Mouse (Mus musculus) kidney, adult 2 months (tissue): ENCODE measurements around the gene Casp3. TPM values are rescaled to one million over a fixed set of nuclear protein-coding genes. Genes with fewer than 3 reads are reported as not detected.
A peak's percentile ranks its signal among the peaks of the same experiment; 100 is the strongest.

Source experiments
- DNase-seq: peaks from one replicate; pipeline ENCODE4 v3.0.0; 2021
- H3K27ac ChIP-seq: fragments of 200-500 bp; 2 replicates; pipeline ENCODE4 v1.5.1; 2012; ENCODE audit warnings: low read depth, low read length, control low read depth, inconsistent platforms; ENCODE audit not compliant: insufficient read depth
- H3K27me3 ChIP-seq: fragments of 200-500 bp; replicated peaks from 2 replicates; pipeline ENCODE4 v1.6.1; 2012; ENCODE audit warnings: mild to moderate bottlenecking, moderate library complexity, low read length, inconsistent platforms; ENCODE audit not compliant: control insufficient read depth, insufficient read depth
- H3K36me3 ChIP-seq: fragments of 200-500 bp; 2 replicates; pipeline ENCODE4 v1.6.1; 2012; ENCODE audit warnings: mild to moderate bottlenecking, moderate library complexity, low read length, inconsistent platforms; ENCODE audit not compliant: control insufficient read depth, insufficient read depth
- H3K4me1 ChIP-seq: fragments of 200-500 bp; 2 replicates; pipeline ENCODE4 v1.6.1; 2011; ENCODE audit warnings: low read length; ENCODE audit not compliant: control insufficient read depth, insufficient read depth
- H3K4me3 ChIP-seq: fragments of 200-500 bp; 2 replicates; pipeline ENCODE4 v1.5.1; 2011; ENCODE audit warnings: mild to moderate bottlenecking, low read depth, low read length, control low read depth; ENCODE audit not compliant: insufficient read depth
- CTCF ChIP-seq: fragments of 200-500 bp; conservative IDR thresholded peaks from 2 replicates; pipeline ENCODE4 v1.5.1; 2011; ENCODE audit warnings: low read depth, mild to moderate bottlenecking, control low read depth, low read length, moderate library complexity, mixed read lengths; ENCODE audit not compliant: insufficient read depth, insufficient read length
- POLR2A ChIP-seq: fragments of 200-500 bp; IDR thresholded peaks from one replicate; pipeline ENCODE4 v1.6.1; 2011; ENCODE audit warnings: low read depth, low read length, control low read depth
- WGBS: fragments of 180-500 bp; shearing (Covaris S2); methylation state at CpG from one replicate; pipeline ENCODE4 v1.1.7; 2018; 5-methylcytosine and 5-hydroxymethylcytosine counted together
- polyA plus RNA-seq: library from polyadenylated mRNA; depleted of rRNA; stranded (reverse); fragments of >200 nt; gene quantifications from 2 replicates; pipeline ENCODE4 v1.2.3, GENCODE M21; 2012; rRNA removed

Gene Casp3
- polyA plus RNA-seq: 7.1 and 9.2 TPM in 2 replicates

DNA sequence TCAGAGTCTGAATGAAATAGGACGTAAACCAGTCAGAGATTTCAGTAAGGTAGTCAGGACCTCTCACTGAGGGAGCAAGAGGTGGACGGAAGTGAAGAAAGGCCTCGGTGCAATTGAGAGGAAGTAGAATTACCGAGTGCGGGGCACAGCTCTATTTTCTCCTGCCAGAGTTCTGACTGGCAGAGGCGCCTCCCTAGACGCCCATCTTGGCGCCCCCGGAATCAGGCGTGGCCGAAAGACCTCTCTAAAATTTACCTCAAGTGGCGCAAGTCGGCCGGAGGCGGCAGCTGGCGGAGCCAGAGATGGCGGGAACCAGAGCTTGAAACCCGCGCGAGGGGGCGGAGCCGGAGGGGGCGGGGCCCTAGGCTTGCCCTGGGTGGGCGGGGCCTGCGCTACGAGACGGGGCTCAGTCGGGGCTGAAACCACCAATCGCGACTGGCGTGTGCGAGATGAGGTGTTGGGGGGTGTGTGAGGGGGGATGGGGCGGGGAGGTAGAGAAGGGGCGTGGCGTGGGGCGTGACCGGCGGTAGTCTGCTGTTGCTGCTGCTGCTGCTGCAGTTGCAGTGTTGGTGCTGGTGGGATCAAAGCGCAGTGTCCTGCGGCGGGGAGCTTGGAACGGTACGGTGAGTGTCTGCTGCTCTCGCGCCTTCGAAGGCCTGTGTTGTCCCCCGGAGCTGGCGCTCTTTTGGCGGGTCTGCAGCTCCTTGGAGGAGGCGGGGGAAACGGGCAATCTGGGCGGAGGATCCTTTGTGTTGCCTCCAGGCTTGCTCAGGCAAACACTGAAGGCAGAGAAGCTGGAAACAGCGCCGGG, at the start of gene Casp3, which contains the start of gene Primpol:
Gene Casp3, plus strand, starts transcription at position 413 of the 811 bp plus-strand sequence.
Gene Primpol, minus strand, starts transcription at position 334 of the 811 bp plus-strand sequence.
- under 1% methylated on average over 54 of the region's 54 CpGs for WGBS
- Histone ChIP-seq H3K4me1 (peaks cover 22% of the 10 kb centered on the region), H3K4me3 (peak within 1 kb of the TSS; percentile 68), H3K27me3 (no peaks in the 10 kb centered on the region), H3K27ac (peak within 1 kb of the TSS; percentile 11; the same call in 1 of the 2 replicates), H3K36me3 (no peaks in the 10 kb centered on the region)
- DNase-seq: peak; percentile 98
- TF ChIP-seq POLR2A (peak; percentile 98), CTCF (no peak)

DNA sequence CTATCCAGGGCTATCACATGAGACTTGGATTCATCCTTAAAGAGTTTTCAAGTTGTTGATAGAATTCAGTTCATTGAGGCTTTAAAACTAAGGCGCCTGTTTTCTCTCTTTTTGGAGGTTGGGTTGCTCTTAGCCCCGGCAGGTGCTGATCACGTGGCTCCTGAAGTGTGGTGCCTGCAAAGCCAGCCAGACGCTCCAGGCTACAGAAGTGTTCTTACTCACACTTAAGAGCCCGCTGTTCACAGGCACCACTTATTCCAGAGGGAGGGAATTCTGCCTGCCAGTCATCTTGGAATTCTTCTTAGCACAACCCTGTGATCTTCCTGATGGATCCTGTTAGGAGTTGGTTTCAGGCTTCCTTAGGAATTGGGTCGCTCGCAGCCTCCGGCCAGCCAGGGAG, 49.1 kb upstream of the Casp3 start:
- Histone ChIP-seq H3K4me1 (no peaks in the 10 kb centered on the region), H3K27me3 (no peaks in the 10 kb centered on the region), H3K4me3 (no peak overlapping the region), H3K27ac (no peak overlapping the region), H3K36me3 (no peaks in the 10 kb centered on the region)
- TF ChIP-seq POLR2A (no peak), CTCF (no peak)
- 87% methylated on average over 8 of the region's 8 CpGs for WGBS
- no peak for DNase-seq

DNA sequence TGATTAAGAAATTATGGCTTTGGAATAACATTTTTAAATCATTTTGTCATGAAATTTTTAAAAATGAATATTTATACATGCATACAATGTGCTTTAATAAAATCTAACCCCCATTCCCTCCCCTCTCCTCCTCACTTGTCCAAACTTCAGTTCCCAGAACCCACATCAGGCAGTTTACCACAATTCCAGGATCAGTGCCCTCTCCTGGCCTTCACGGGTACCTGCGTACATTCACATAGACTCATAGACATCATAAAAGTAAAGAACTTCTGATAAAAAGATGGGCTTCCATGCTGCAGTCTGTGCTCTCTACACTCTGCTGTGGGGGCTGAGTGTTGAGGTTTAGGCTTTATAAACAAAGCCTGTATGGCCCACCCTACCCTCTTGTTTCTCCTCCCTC, 48.1 kb upstream of the Casp3 start:
- DNase-seq: no peak
- Histone ChIP-seq H3K4me3 (no peak overlapping the region), H3K36me3 (no peaks in the 10 kb centered on the region), H3K4me1 (no peaks in the 10 kb centered on the region), H3K27me3 (no peaks in the 10 kb centered on the region), H3K27ac (no peak overlapping the region)
- WGBS: 81% methylated on average over 2 of the region's 2 CpGs
- no peak for TF ChIP-seq POLR2A
- peak; percentile 46 for TF ChIP-seq CTCF

DNA sequence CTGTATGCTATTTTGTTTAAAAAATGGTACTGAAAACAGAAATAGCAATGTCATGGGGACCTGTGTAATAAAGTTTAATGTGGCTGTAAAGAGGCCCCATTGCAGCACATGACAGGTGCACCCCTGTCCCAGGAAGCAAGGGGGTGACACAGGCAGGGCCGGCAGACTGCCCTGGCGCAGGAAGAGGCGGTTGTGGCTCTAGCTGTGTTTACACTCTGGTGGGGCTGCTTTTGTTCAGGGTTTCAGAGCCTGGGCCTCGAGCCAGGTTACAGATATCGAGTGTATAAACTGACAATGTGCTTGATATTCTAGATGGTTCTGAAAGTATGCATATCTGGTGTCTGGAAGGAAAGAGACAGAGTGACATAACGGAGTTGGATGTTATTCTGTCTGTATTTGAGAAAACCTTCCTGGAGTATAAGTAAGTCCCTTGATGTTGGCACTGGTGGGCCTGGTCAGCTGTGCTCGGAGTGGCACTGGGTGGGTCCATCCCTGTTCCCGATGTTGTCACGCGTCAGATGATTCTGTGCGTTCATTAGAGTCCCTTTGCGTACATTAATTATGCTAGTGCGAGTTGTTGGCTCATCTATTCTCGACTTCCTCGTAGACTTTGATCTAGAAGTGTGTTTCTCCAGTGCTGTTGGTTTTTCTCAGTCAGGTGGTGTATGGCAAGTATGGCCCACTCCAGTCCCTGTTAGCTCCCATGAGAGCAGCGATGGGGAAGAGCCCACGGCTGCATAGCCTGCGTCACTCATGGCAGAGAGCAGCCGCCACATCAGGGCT, 47.2 kb upstream of the Casp3 start:
- TF ChIP-seq CTCF (no peak), POLR2A (no peak)
- Histone ChIP-seq H3K4me1 (no peaks in the 10 kb centered on the region), H3K4me3 (no peak overlapping the region), H3K36me3 (no peaks in the 10 kb centered on the region), H3K27ac (no peak overlapping the region), H3K27me3 (no peaks in the 10 kb centered on the region)
- no peak for DNase-seq
- WGBS: 89% methylated on average over 19 of the region's 19 CpGs

DNA sequence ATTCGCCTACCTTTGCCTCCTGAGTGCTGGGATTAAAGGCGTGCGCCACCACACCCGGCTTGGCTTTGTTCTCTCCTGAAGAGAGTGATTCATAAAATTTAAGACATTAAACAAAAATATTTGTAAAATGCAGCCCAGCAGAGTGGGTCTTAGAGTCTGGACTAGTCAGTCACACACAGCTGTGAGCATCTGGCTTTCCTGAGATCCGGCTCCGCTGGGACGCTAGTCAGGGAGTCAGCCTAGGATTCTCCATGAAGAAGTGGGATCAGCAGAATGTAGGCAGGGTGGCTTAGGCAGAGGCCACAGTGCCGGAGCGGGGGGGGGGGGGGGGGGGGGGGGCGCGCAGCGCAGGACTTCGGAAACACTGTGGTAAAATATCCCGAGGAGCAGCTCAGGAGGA, 46.4 kb upstream of the Casp3 start:
- DNase-seq: no peak
- H3K27ac ChIP-seq: no peak overlapping the region
- TF ChIP-seq CTCF (no peak), POLR2A (no peak)
- no peaks in the 10 kb centered on the region for H3K27me3 ChIP-seq
- H3K4me3 ChIP-seq: no peak overlapping the region
- H3K4me1 ChIP-seq: no peaks in the 10 kb centered on the region
- WGBS: 85% methylated on average over 14 of the region's 14 CpGs
- H3K36me3 ChIP-seq: no peaks in the 10 kb centered on the region

DNA sequence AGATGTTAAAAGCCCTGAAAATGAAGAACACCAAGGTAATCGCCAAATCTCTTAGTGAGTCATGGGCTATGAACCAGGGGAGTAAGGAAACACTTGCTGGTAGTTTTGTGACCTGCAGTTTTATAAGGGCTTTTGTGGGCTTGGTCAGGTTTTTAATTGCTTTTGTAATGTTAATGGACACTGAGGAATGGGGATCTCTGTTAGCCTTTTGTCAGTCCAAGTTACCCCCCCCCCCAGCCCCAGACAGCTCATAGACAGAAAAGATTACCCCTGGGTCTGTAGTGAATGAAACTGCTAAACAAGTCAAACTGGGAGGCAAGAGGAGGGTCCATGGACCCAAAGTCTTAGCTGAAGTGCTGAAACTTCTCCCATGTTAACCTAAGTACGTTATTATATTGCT, 43.6 kb upstream of the Casp3 start:
- WGBS: 91% methylated on average over 2 of the region's 2 CpGs
- H3K27ac ChIP-seq: no peak overlapping the region
- no peak for DNase-seq
- no peaks in the 10 kb centered on the region for H3K4me1 ChIP-seq
- no peak for TF ChIP-seq POLR2A
- no peak for TF ChIP-seq CTCF
- H3K4me3 ChIP-seq: no peak overlapping the region
- no peaks in the 10 kb centered on the region; the same call in 1 of the 2 replicates for H3K36me3 ChIP-seq
- no peaks in the 10 kb centered on the region for H3K27me3 ChIP-seq

DNA sequence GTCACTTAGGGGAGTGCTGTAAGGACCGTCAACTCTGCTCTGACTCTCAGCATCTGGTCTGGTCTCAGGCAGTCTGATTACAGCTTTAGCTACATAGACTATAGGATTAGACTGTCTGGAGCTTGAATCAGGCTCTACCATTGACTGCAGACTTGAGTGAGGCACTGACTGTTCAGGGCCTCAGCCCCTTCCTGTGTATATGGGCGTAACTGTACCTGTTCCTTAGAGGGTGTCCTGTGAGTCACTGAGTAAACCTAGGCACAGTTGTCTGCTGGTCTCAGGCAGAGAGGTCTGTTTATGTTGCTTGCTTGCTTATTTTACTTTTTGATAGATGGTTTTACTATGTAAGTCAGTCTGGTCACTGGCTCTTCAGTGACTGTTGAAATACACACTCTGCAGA, 43.1 kb upstream of the Casp3 start:
- TF ChIP-seq POLR2A (no peak), CTCF (no peak)
- 88% methylated on average over 2 of the region's 2 CpGs for WGBS
- no peaks in the 10 kb centered on the region for H3K27me3 ChIP-seq
- H3K36me3 ChIP-seq: no peaks in the 10 kb centered on the region; the same call in 1 of the 2 replicates
- H3K4me1 ChIP-seq: no peaks in the 10 kb centered on the region
- H3K27ac ChIP-seq: no peak overlapping the region
- DNase-seq: no peak
- H3K4me3 ChIP-seq: no peak overlapping the region
